Comparison of ENCODE assay signal across 32 mouse cellular contexts in genomic region chr2:178316281-178316680, GRCm38 (mm10).
"Had no signal": no experiment of that assay in that cellular context is flagged by ENCODE, and none has a peak within 500 bp of the region (broad histone marks: within the 10 kb centered on the region; RNA-seq: fewer than 3 reads in every experiment).

No protein-coding gene starts in this region.

- H3K9ac ChIP-seq: heart, embryonic 12.5 days; heart, embryonic 13.5 days; heart, embryonic 15.5 days; hindbrain, embryonic 12.5 days; hindbrain, embryonic 13.5 days; hindbrain, embryonic 14.5 days; hindbrain, embryonic 15.5 days; intestine, embryonic 15.5 days; kidney, embryonic 15.5 days had no signal

- H3K4me3 ChIP-seq: heart, embryonic 12.5 days; heart, embryonic 13.5 days; heart, embryonic 15.5 days; hindbrain, embryonic 10.5 days; hindbrain, embryonic 12.5 days; hindbrain, embryonic 13.5 days; hindbrain, embryonic 15.5 days; intestine, embryonic 15.5 days; kidney, embryonic 15.5 days; layer of hippocampus, adult 2 months; left cerebral cortex, adult 2 months had no signal

- H3K4me2 ChIP-seq: heart, embryonic 12.5 days; heart, embryonic 13.5 days; heart, embryonic 15.5 days; hindbrain, embryonic 12.5 days; hindbrain, embryonic 13.5 days; hindbrain, embryonic 14.5 days; hindbrain, embryonic 15.5 days; intestine, embryonic 15.5 days; kidney, embryonic 15.5 days had no signal

- H3K27ac ChIP-seq: heart, embryonic 13.5 days; heart, embryonic 15.5 days; hindbrain, embryonic 10.5 days; hindbrain, embryonic 12.5 days; hindbrain, embryonic 13.5 days; hindbrain, embryonic 14.5 days; hindbrain, embryonic 15.5 days; hindbrain, postnatal 0 days; intestine, embryonic 15.5 days; kidney, embryonic 15.5 days; kidney, postnatal 0 days; layer of hippocampus, adult 2 months; left cerebral cortex, adult 2 months had no signal

- H3K27me3 ChIP-seq: heart, embryonic 13.5 days; heart, embryonic 15.5 days; hindbrain, embryonic 12.5 days; hindbrain, embryonic 13.5 days; hindbrain, embryonic 15.5 days; intestine, embryonic 15.5 days; kidney, embryonic 15.5 days had no signal

- ATAC-seq: hindbrain, embryonic 16.5 days; inflammation-experienced regulatory T-cells, adult 6 months; intestine, embryonic 15.5 days; intestine, embryonic 16.5 days; intestine, postnatal 0 days had no signal

- H3K4me1 ChIP-seq: hindbrain, embryonic 10.5 days; hindbrain, embryonic 13.5 days; hindbrain, embryonic 15.5 days; intestine, embryonic 15.5 days; kidney, embryonic 15.5 days had no signal

- H3K9me3 ChIP-seq: heart, embryonic 12.5 days; heart, embryonic 13.5 days; heart, embryonic 15.5 days; hindbrain, embryonic 10.5 days; hindbrain, embryonic 12.5 days; hindbrain, embryonic 13.5 days; hindbrain, embryonic 15.5 days; intestine, embryonic 15.5 days; kidney, embryonic 15.5 days had no signal

- DNase-seq: heart, postnatal 14 days; heart, postnatal 36 days; kidney, adult 11 months; kidney, adult 18-20 months; kidney, adult 2 months; kidney, adult 8-10 months; kidney, adult 9 months; kidney, postnatal 10 days; kidney, postnatal 14 days; kidney, postnatal 25 days; kidney, postnatal 36 days; kidney, postnatal 4 days; layer of hippocampus, adult 9-11 months; layer of hippocampus, postnatal 36 days had no signal

- H3K36me3 ChIP-seq: heart, embryonic 12.5 days; heart, embryonic 13.5 days; heart, embryonic 15.5 days; hindbrain, embryonic 10.5 days; hindbrain, embryonic 12.5 days; hindbrain, embryonic 15.5 days; intestine, embryonic 15.5 days; kidney, embryonic 15.5 days had no signal
